Mouse (Mus musculus) cerebellum, postnatal 36 days (tissue): ENCODE results near the gene Rpp38.

Experiments used
- DNase-seq, 2 experiments: peaks; one replicate each; pipeline ENCODE4 v3.0.0; 2021 to 2022; ENCODE audit warnings: mixed read lengths in 2 of 2

The Rpp38 gene

DNA sequence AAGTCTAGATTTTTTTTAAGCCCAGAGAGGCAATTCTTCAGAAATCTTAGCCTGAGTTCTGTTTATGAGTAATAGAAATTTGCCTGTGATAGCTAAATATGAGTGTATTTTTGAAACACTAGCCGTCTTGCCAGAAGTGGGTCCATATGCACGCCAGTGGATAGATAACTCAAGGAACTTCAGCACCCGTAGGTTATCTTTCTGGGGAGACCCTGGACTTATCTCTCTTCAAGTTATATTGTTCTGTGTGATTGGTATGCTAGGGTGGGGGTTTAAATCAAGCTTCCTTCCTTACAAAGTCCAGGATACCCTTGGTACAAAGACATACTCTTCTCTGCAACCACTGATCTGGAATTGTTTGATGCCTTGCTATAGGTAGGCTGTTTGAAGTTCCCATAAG lies 46.7 kb downstream of the Rpp38 start:
- DNase-seq, result no peak

DNA sequence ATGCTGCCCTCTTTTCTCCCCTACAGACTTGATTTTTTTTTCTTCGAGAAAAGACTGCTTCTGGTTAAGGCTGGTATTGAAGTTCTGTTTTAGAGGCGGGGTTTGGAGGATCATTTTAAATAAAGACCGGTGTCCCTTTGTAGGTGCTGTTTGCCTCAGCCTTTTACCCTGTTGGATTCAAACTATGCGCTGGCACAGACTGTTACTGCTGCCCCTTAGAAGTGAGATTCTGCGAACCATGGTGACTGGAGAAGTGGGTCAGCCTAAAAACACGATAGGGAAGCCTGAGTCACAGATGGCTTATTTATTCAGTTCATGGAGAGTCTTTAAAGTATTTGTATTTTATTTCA lies 47.3 kb downstream of the Rpp38 start:
- peak in 1 of 2 experiments; percentile 27 for DNase-seq

DNA sequence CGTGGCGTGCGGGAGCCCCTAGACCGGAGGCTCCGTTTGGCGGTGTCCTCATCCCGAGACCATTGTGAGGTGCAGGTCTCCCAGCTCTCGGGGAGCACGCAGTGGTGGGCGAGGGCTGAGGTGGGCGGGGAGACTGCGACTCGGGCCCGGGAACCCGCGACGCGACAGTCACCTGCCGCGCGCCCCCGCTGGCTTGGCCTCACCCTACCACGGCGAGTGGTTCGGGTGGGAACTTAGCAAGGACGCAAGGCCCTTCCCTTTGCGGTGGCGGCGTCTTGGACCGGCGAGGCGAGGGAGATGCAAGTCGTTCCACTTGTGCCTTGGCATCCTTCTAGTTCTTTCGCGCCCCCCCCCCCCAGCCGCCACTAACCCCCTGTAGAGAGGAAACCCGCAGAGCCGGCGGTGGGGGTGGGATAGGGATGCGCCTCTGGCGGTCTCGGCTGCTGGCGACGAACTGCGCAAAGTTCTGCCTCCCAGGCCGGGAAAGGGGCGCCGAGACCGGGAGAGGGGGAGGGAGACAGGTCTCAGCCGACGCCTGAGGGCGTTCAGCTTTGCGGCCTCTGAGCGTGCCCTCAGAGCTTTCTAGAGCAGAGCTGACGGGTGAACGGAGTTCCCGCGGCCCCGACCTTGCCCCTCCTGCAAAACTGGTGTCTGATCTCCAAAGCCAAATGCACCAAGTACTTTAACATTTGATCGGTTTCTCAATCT lies 47.8 kb downstream of the Rpp38 start:
- DNase-seq, result peak; percentile 53 to 55

DNA sequence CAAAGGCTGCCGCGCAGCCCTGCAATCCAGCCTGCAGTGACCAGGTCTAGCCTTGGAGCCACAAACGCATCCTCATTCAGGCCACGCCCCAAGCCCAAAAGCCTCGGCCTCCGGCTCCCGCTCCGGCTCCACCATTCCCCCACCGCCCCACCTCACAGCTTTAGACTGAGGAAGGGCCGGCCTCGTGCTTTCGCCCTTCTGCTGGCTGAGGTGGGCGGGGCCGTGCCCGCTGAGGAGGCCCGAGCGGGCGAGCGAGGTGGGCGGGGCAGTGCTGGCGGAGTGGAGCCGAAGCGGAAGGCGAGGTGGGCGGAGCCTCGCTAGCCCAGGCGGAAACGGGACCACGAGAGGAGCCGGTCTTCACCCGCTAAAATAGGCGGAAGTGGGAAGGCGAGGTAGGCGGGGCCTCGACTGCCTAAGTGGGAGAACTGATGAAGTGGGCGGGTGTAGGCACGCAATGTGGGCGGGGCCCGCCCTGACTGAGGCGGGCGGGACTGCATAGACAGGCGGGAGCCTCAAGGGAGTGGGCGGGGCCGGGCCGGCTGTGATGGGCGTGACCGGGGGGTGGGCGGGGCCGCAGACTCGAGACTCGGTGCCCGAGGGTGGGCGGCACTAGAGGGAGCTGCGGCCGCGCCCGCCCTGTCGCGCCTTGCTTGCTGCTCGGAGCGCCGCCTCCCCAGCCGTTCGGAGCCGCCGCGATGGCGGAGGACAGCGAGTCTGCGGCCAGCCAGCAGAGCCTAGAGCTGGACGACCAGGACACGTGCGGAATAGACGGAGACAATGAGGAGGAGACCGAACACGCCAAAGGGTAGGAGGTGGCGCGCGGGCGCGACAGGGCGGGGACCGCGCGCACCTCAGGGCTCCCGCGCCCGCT lies 48.6 kb downstream of the Rpp38 start, which contains the start of gene Nmt2:
Gene Nmt2 (plus strand): TSS at position 611 of the 871 bp plus-strand sequence.
- peak; percentile 97 to 99 for DNase-seq

DNA sequence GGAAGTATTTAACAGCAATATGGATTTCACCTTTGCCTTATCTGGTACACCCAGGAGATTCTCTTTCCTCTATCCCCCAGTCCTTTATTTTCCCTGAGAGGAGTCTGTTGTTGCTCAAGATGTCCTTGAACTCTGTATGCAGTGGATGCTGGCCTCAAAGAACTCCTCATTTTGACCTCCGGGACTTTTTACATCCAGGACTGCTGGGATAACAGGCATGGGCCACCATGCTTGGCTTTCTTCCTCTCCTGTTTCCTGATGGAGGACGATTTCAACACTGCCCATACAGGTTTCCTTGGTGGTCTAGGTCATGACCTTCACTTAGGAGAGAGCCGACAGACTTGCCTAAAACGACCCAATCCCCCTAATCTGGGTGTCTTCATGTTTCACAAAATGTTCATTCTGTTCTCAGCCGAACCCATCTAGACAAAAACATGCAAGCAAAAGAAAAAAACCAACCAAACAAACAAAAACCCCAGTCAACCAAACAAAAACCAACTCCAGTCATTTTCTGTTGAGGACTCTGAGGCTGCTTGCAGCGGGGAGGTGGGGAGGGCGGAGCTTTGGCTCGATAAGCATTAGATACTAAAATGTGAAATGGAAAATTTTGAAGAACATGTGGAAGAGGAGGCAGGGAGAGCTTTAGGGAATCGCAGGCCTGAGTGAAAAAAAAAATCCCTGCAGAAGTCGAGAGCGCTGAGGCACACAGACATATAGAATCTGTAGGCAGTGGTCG lies 49.4 kb downstream of the Rpp38 start:
- DNase-seq, result no peak

DNA sequence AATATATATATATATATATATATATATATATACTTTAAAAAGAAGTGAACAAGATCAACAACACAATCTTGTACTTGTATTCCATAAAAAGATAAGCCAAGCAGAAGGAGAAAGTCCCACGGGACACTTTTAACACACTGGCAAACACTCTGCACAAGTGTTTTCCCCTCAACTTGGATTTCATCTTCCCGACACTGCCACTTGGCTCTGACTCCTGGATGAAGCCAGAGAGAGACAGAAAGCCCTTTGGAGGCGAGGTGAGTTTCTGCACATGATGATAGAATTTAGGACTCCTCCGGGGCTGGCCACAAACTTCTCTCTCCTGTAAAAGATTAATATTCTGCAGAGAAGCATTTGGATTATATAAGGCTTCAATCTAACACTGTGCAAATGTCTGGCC lies 51.1 kb downstream of the Rpp38 start:
- no peak for DNase-seq
